Mouse (Mus musculus) liver, embryonic 14.5 days (tissue): Measurements from ENCODE around the gene Atad3a.

Source experiments
- CTCF ChIP-seq: IDR thresholded peaks from 2 replicates; pipeline ENCODE4 v1.5.1; 2016; ENCODE audit warnings: antibody characterized with exemption, low read depth, control low read depth
- EP300 ChIP-seq: IDR thresholded peaks from 2 replicates; pipeline ENCODE4 v1.6.1; 2016; ENCODE audit warnings: antibody characterized with exemption, low read depth

DNA sequence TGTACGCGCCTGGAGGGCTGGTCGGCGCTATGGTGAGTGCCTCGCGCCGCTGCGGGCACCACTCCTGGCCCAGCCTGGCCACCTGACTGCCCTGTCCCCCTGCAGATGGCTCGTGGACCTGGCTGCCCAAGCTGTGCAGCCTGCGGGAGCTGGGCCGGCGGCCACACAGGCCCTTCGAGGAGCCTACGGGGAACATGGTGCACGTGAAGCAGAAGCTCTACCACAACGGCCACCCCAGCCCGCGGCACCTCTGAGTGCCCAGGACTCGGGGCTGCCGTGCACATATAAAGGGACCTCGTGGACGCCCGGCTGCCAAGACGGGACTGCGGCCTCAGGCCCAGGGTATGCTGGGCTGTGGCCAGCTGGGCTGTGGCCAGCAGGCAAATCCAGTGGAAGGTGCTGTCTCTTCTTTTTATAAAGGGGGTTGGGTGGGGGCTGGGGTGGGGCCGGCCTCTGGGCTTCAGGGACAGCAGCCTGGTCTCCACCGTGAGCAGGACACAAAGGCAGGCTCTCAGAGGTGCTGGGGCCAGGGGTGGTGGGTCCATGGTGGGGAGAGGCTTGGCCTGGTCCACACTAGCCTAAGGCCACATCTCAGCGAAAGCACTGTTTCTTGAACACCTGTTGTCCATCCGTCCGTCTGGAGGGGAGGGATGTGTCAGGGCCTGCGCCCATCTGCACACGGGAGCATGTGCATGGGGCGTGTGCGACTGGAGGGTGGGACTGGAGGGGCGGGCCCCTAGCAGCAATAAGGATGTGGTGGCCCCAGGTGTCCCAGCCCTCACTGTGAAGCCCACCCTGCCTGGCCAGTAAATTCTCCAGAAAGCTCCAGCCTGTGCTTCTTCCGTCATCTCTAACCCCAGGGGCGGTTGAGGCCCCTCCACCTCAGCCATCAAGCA, 20.9 kb downstream of the Atad3a start:
- TF ChIP-seq CTCF, result no peak
- no peak for TF ChIP-seq EP300
